Mouse (Mus musculus) left cerebral cortex, adult 8-10 months (tissue): ENCODE data around the gene Slc36a2. TPM values are rescaled to one million over a fixed set of nuclear protein-coding genes. Genes with fewer than 3 reads are reported as not detected.

ENCODE experiments used
- DNase-seq, 2 experiments: peaks; one replicate each; pipeline ENCODE4 v3.0.0; 2022; ENCODE audit warnings: low spot score in 2 of 2
- total RNA-seq, 4 experiments: library from RNA; stranded (reverse); gene quantifications; 2 replicates each; pipeline ENCODE4 v1.2.4; 2022

Gene Slc36a2
- total RNA-seq, result under 1 TPM in 3 of 4 experiments, not detected in 1; 0.19 to 0.39 (median 0.27) TPM

- DNase-seq, result no peak
Observed at GRCm38 (mm10) chr11:55184733-55185291, at the start of gene Slc36a2. Slc36a2 (minus strand) TSS chr11:55185077.

GRCm38 (mm10) chr11:55234288-55234687 lies 49.4 kb upstream of the Slc36a2 start:
- DNase-seq, result no peak

GRCm38 (mm10) chr11:55231034-55231433 lies 46.2 kb upstream of the Slc36a2 start:
- DNase-seq, result no peak

GRCm38 (mm10) chr11:55221306-55221705 lies 36.4 kb upstream of the Slc36a2 start:
- DNase-seq, result no peak

GRCm38 (mm10) chr11:55218473-55218872 lies 33.6 kb upstream of the Slc36a2 start:
- no peak for DNase-seq

GRCm38 (mm10) chr11:55217880-55218279 lies 33.0 kb upstream of the Slc36a2 start:
- DNase-seq, result peak in 1 of 2 experiments; percentile 26

GRCm38 (mm10) chr11:55217418-55217817 lies 32.5 kb upstream of the Slc36a2 start:
- no peak for DNase-seq

GRCm38 (mm10) chr11:55216830-55217229 lies 32.0 kb upstream of the Slc36a2 start:
- peak in 1 of 2 experiments; percentile 61 for DNase-seq

- no peak for DNase-seq
Observed at GRCm38 (mm10) chr11:55216061-55216460, 31.2 kb upstream of the Slc36a2 start.

- no peak for DNase-seq
Observed at GRCm38 (mm10) chr11:55214978-55215377, 30.1 kb upstream of the Slc36a2 start.

GRCm38 (mm10) chr11:55214161-55214560 lies 29.3 kb upstream of the Slc36a2 start:
- no peak for DNase-seq

- no peak for DNase-seq
Observed at GRCm38 (mm10) chr11:55213518-55213917, 28.6 kb upstream of the Slc36a2 start.

- no peak for DNase-seq
Observed at GRCm38 (mm10) chr11:55209626-55210353, 24.9 kb upstream of the Slc36a2 start.

- DNase-seq, result no peak
Observed at GRCm38 (mm10) chr11:55209032-55209431, 24.2 kb upstream of the Slc36a2 start.

GRCm38 (mm10) chr11:55208001-55208690 lies 23.3 kb upstream of the Slc36a2 start:
- DNase-seq, result no peak

GRCm38 (mm10) chr11:55204602-55205001 lies 19.7 kb upstream of the Slc36a2 start:
- peak in 1 of 2 experiments; percentile 32 for DNase-seq

GRCm38 (mm10) chr11:55204159-55204596 lies 19.3 kb upstream of the Slc36a2 start, which contains the start of gene Slc36a1:
Slc36a1 (plus strand) TSS chr11:55204350.
- DNase-seq, result peak; percentile 88 to 92

GRCm38 (mm10) chr11:55197740-55198510 lies 13.0 kb upstream of the Slc36a2 start:
- DNase-seq, result no peak

- DNase-seq, result no peak
Observed at GRCm38 (mm10) chr11:55197086-55197485, 12.2 kb upstream of the Slc36a2 start.

GRCm38 (mm10) chr11:55190216-55190615 lies 5.3 kb upstream of the Slc36a2 start:
- DNase-seq, result no peak

- no peak for DNase-seq
Observed at GRCm38 (mm10) chr11:55187777-55188176, 2.9 kb upstream of the Slc36a2 start.
